Mouse (Mus musculus) kidney, embryonic 15.5 days (tissue): Measurements from ENCODE around the gene Ndufaf7. TPM values are rescaled to one million over a fixed set of nuclear protein-coding genes. Genes with fewer than 3 reads are reported as not detected.

ENCODE experiments used
- ATAC-seq: fragments of 200-750 bp; cut with Nextera tagmentation; replicated peaks from 2 replicates; pipeline ENCODE4 v1.8.0; 2017; ENCODE audit warnings: moderate TSS enrichment; ENCODE audit not compliant: low FRiP score
- H3K27ac ChIP-seq: fragments of 300-500 bp; sonication (generic); 2 replicates; pipeline ENCODE4 v1.5.1; 2015; ENCODE audit warnings: mild to moderate bottlenecking, inconsistent platforms
- H3K27me3 ChIP-seq: fragments of 300-500 bp; sonication (generic); 2 replicates; pipeline ENCODE4 v1.6.1; 2015; ENCODE audit warnings: inconsistent platforms
- H3K36me3 ChIP-seq: fragments of 300-500 bp; sonication (generic); 2 replicates; pipeline ENCODE4 v1.6.1; 2015; ENCODE audit warnings: inconsistent platforms
- H3K4me1 ChIP-seq: fragments of 300-500 bp; sonication (generic); 2 replicates; pipeline ENCODE4 v1.6.1; 2015; ENCODE audit warnings: inconsistent platforms
- H3K4me2 ChIP-seq: fragments of 300-500 bp; sonication (generic); 2 replicates; pipeline ENCODE4 v1.6.1; 2015; ENCODE audit warnings: moderate library complexity, mild to moderate bottlenecking, inconsistent platforms
- H3K4me3 ChIP-seq: fragments of 300-500 bp; sonication (generic); replicated peaks from 2 replicates; pipeline ENCODE4 v1.5.1; 2015; ENCODE audit warnings: mild to moderate bottlenecking, inconsistent platforms
- H3K9ac ChIP-seq: fragments of 300-500 bp; sonication (generic); 2 replicates; pipeline ENCODE4 v1.6.1; 2015; ENCODE audit warnings: mild to moderate bottlenecking, inconsistent platforms
- H3K9me3 ChIP-seq: fragments of 300-500 bp; sonication (generic); replicated peaks from 2 replicates; pipeline ENCODE4 v1.6.1; 2016; ENCODE audit warnings: inconsistent platforms
- WGBS: fragments of 180-500 bp; shearing (Covaris S2); methylation state at CpG from one replicate; pipeline ENCODE4 v1.1.7; 2015; ENCODE audit warnings: mixed read lengths; 5-methylcytosine and 5-hydroxymethylcytosine counted together
- polyA plus RNA-seq: library from polyadenylated mRNA; unstranded; fragments of >200 nt; fragmentation: Nextera tagmentation; extraction: Ambion mirVana; gene quantifications from 2 replicates; pipeline ENCODE4 v1.2.1, GENCODE M21; 2015

Gene Ndufaf7
- polyA plus RNA-seq, 1 experiment from 2014 or later: 57.9 TPM

DNA sequence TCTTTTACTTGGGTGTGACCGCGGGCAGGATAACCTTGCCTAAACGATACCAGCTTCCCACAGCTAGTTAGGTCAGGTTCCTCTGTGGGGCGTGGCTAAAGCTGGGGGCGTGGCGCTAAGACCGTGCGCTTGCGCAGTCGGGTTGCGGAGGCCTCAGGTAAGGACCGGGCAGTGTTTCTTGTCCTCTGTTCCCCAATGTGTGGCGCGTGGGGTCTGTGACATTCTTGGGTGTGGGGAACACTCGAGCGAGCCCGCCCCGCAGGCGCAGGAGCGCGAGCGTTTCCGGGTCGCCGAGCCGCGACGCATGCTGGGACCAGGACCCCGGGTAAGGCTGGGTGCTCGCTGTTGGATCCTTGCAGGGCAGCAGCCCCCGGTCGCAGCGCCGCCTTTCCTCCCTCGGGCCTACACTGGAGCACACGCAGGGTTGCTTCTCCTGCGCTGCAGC is 20.5 kb upstream of the Ndufaf7 start, which contains the start of gene Cebpzos:
Gene Cebpzos (plus strand): TSS at position 132 of the 445 bp plus-strand sequence.
- H3K9ac ChIP-seq: peak within 1 kb of the TSS; percentile 79
- H3K36me3 ChIP-seq: peaks cover 29% of the 10 kb centered on the region
- peak within 1 kb of the TSS; percentile 82 for H3K4me2 ChIP-seq
- H3K9me3 ChIP-seq: no peaks in the 10 kb centered on the region
- peak within 1 kb of the TSS; percentile 79 for H3K4me3 ChIP-seq
- H3K27ac ChIP-seq: peak within 1 kb of the TSS; percentile 94
- peak; percentile 96 for ATAC-seq
- peaks cover 23% of the 10 kb centered on the region for H3K4me1 ChIP-seq
- H3K27me3 ChIP-seq: no peaks in the 10 kb centered on the region
- under 1% methylated on average over 36 of the region's 37 CpGs for WGBS

GRCm38 (mm10) chr17:78916899-78917298 is 20.0 kb upstream of the Ndufaf7 start:
- H3K27ac ChIP-seq: peak overlapping the region; percentile 94
- H3K27me3 ChIP-seq: no peaks in the 10 kb centered on the region
- WGBS: 2% methylated on average over 11 of the region's 11 CpGs
- peak overlapping the region; percentile 79 for H3K4me3 ChIP-seq
- H3K36me3 ChIP-seq: peaks cover 34% of the 10 kb centered on the region
- H3K9ac ChIP-seq: peak overlapping the region; percentile 79
- no peaks in the 10 kb centered on the region for H3K9me3 ChIP-seq
- no peak for ATAC-seq
- H3K4me2 ChIP-seq: peak overlapping the region; percentile 82
- peaks cover 23% of the 10 kb centered on the region for H3K4me1 ChIP-seq

GRCm38 (mm10) chr17:78917696-78918095 is 19.2 kb upstream of the Ndufaf7 start:
- H3K4me3 ChIP-seq: peak overlapping the region; percentile 79
- 53% methylated on average over 6 of the region's 6 CpGs for WGBS
- H3K4me2 ChIP-seq: peak overlapping the region; percentile 82
- no peak overlapping the region for H3K27ac ChIP-seq
- peaks cover 22% of the 10 kb centered on the region for H3K4me1 ChIP-seq
- no peak for ATAC-seq
- H3K27me3 ChIP-seq: no peaks in the 10 kb centered on the region
- no peak overlapping the region for H3K9ac ChIP-seq
- H3K9me3 ChIP-seq: no peaks in the 10 kb centered on the region
- peaks cover 41% of the 10 kb centered on the region for H3K36me3 ChIP-seq

DNA sequence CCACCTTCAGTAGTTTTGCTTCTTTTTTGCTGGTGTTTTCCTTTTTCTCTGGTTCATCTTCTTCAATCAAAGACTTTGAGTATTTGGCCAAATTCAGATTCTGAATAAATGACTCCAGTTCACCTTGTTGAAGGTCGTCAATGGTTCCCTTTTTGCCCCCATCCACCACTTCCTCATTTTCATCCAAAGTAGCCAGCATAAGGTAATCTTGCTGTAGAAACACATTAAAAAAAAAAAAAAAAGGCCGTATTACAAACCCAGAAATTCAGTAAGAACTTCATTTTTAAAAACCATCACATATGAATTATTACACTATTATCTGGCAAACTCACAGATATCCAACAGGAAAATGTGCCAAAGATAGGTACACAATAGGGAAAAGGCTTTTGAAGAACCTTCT is 1.1 kb upstream of the Ndufaf7 start:
- Histone ChIP-seq H3K4me1 (peaks cover 10% of the 10 kb centered on the region), H3K36me3 (peaks cover 53% of the 10 kb centered on the region), H3K9ac (peak overlapping the region; percentile 81), H3K9me3 (no peaks in the 10 kb centered on the region), H3K27ac (no peak overlapping the region), H3K4me3 (peak overlapping the region; percentile 93), H3K4me2 (peak overlapping the region; percentile 78), H3K27me3 (no peaks in the 10 kb centered on the region)
- WGBS: 84% methylated on average over 2 of the region's 2 CpGs
- no peak for ATAC-seq

- peak overlapping the region; percentile 81 for H3K9ac ChIP-seq
- H3K4me3 ChIP-seq: peak overlapping the region; percentile 93
- no peaks in the 10 kb centered on the region for H3K9me3 ChIP-seq
- peaks cover 47% of the 10 kb centered on the region for H3K36me3 ChIP-seq
- ATAC-seq: peak; percentile 50
- WGBS: 9% methylated on average over 26 of the region's 26 CpGs
- peak overlapping the region; percentile 41; the same call in 1 of the 2 replicates for H3K27ac ChIP-seq
- H3K4me1 ChIP-seq: peaks cover 10% of the 10 kb centered on the region
- H3K4me2 ChIP-seq: peak overlapping the region; percentile 78
- H3K27me3 ChIP-seq: no peaks in the 10 kb centered on the region
Measured at GRCm38 (mm10) chr17:78937229-78937853, 405 bp downstream of the Ndufaf7 start.

DNA sequence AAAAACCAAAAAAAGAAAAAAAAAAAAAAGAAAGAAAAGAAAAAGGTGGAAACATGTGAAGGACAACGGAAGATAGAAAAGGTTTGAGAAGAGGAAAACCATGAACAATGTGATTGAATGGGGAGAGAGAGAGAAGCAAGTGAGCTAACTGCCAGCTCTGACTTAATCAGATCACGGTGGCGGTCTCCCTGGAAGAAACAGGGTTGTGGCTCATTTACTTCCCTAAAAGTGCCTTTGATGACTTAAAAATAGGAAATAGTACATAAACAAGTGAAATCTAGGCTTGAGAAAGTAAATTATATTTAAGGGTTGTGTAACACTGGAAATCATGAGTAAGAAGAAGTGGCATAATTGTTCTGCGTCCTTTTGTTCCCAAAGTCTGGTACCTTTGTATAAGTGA is 2.0 kb downstream of the Ndufaf7 start:
- ATAC-seq: no peak
- Histone ChIP-seq H3K27me3 (no peaks in the 10 kb centered on the region), H3K27ac (no peak overlapping the region), H3K9ac (no peak overlapping the region), H3K4me3 (no peak overlapping the region), H3K9me3 (no peaks in the 10 kb centered on the region), H3K4me2 (no peak overlapping the region), H3K4me1 (peaks cover 13% of the 10 kb centered on the region), H3K36me3 (peaks cover 44% of the 10 kb centered on the region)
- 90% methylated on average over 4 of the region's 4 CpGs for WGBS

DNA sequence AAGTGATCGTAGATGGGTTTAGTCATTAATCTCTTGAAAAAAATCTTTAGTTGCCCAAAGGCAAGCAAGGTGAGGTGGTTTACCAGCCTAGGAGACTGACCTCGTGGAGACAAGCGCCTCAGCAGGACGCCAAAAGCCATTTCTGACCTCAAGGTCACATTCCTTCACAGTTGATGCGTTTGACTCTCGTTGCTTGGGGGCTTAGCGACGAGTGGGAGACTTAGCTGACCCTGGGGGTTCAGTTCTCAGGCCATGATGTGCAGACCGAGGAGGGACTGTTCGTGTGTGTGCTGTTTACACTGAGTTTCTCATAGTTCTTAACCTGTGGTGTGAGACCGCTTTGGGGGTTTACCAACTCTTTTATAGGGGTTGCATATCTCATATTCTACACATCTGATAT is 5.6 kb downstream of the Ndufaf7 start:
- H3K4me1 ChIP-seq: peaks cover 6% of the 10 kb centered on the region
- H3K9me3 ChIP-seq: no peaks in the 10 kb centered on the region
- no peaks in the 10 kb centered on the region for H3K27me3 ChIP-seq
- H3K4me3 ChIP-seq: no peak overlapping the region
- no peak overlapping the region for H3K27ac ChIP-seq
- no peak overlapping the region for H3K9ac ChIP-seq
- no peak overlapping the region for H3K4me2 ChIP-seq
- ATAC-seq: no peak; the same call in 1 of the 2 replicates
- H3K36me3 ChIP-seq: peaks cover 54% of the 10 kb centered on the region
- WGBS: 38% methylated on average over 11 of the region's 11 CpGs

- WGBS: 96% methylated on average over 5 of the region's 5 CpGs
- Histone ChIP-seq H3K4me1 (no peaks in the 10 kb centered on the region), H3K4me3 (no peak overlapping the region), H3K36me3 (peaks cover 91% of the 10 kb centered on the region), H3K4me2 (no peak overlapping the region), H3K9ac (no peak overlapping the region), H3K27ac (no peak overlapping the region), H3K27me3 (no peaks in the 10 kb centered on the region), H3K9me3 (no peaks in the 10 kb centered on the region)
- no peak for ATAC-seq
Measured at GRCm38 (mm10) chr17:78951225-78951624, 14.3 kb downstream of the Ndufaf7 start.

DNA sequence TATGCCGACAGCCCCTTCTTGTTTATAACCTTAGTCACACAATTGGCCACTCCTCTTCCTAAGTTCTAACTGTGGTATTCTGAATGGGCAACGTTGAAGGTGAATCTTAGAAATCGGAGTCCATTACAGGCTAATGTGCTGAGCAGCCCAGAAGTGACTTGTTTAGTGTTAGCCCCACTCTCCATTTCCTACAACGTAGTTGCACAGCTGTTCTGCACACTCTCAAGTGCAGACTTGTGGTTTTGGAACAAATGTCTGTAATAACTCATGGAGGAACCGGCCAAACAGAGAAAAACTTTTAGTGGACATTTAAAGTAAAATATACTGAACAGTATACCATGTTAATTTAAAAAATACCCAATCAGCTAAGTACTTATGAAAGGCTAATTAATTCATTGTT is 15.1 kb downstream of the Ndufaf7 start:
- Histone ChIP-seq H3K9ac (no peak overlapping the region), H3K4me1 (no peaks in the 10 kb centered on the region), H3K4me2 (no peak overlapping the region), H3K27ac (no peak overlapping the region), H3K36me3 (peaks cover 89% of the 10 kb centered on the region), H3K9me3 (no peaks in the 10 kb centered on the region), H3K27me3 (no peaks in the 10 kb centered on the region), H3K4me3 (no peak overlapping the region)
- no peak for ATAC-seq
- 86% methylated on average over 5 of the region's 5 CpGs for WGBS

DNA sequence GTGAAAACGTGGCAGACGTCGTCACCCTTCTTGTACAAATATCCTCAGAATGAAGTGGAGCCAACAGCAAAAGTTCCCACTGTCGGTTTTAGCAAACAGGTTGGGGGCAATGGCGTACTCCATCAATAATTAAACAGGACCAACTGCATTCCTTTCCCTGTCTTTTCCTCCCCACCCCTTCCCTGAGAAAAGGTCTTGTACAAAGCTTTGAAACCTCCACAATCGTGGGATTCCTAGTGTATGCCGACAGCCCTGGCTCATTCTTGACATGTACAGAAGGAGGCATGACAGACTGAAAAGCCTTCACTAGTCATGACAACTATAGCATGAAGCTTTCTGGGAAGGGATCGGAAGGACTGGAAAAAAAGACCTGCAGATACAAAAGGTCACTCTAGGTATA is 16.3 kb downstream of the Ndufaf7 start:
- Histone ChIP-seq H3K9ac (no peak overlapping the region), H3K4me1 (no peaks in the 10 kb centered on the region), H3K9me3 (no peaks in the 10 kb centered on the region), H3K36me3 (peaks cover 90% of the 10 kb centered on the region), H3K4me3 (no peak overlapping the region), H3K27ac (no peak overlapping the region), H3K4me2 (no peak overlapping the region), H3K27me3 (no peaks in the 10 kb centered on the region)
- ATAC-seq: no peak
- 84% methylated on average over 8 of the region's 8 CpGs for WGBS

GRCm38 (mm10) chr17:78959473-78959872 is 22.5 kb downstream of the Ndufaf7 start:
- Histone ChIP-seq H3K9ac (no peak overlapping the region), H3K4me2 (no peak overlapping the region), H3K4me1 (no peaks in the 10 kb centered on the region), H3K27me3 (no peaks in the 10 kb centered on the region), H3K4me3 (no peak overlapping the region), H3K36me3 (peaks cover 92% of the 10 kb centered on the region), H3K27ac (no peak overlapping the region), H3K9me3 (no peaks in the 10 kb centered on the region)
- no peak for ATAC-seq
- 73% methylated on average over 6 of the region's 6 CpGs for WGBS

DNA sequence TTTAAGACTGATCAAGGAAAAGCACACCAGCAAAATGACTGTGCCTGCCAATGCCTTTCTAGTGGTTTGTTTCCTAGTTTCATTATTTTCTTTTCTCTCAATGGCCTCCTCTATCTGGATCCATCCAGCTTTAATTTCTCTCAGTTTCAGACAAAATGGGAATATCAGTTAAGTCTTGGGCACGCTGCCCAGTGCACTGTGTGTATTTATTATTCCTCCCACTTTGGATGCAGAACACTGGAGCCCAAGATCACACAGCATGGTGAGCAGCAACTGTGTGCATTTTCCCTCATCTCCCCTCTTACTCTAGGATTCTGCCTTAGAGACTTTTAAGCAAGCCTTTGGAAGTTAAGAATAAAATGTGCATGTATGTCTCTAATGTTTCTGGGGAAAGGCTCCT is 27.5 kb downstream of the Ndufaf7 start:
- Histone ChIP-seq H3K4me3 (no peak overlapping the region), H3K36me3 (peaks cover 73% of the 10 kb centered on the region), H3K9ac (no peak overlapping the region), H3K27ac (no peak overlapping the region), H3K27me3 (no peaks in the 10 kb centered on the region), H3K4me2 (no peak overlapping the region), H3K9me3 (no peaks in the 10 kb centered on the region), H3K4me1 (no peaks in the 10 kb centered on the region)
- 91% methylated on average over 1 of the region's 1 CpGs for WGBS
- ATAC-seq: no peak
